Mouse (Mus musculus) ES-E14 (cell line): ENCODE measurements around the gene Rps29. TPM values are rescaled to one million over a fixed set of nuclear protein-coding genes. Genes with fewer than 3 reads are reported as not detected.

ENCODE experiments used
- DNase-seq: peaks from one replicate; pipeline ENCODE4 v3.0.0-alpha.2; 2013; ENCODE audit warnings: low read depth, low spot score
- H3K27ac ChIP-seq: 2 replicates; pipeline ENCODE4 v1.5.1; 2012; ENCODE audit warnings: low read depth, mild to moderate bottlenecking, low read length, moderate library complexity, mixed read lengths; ENCODE audit not compliant: poor library complexity, insufficient read depth, severe bottlenecking
- H3K36me3 ChIP-seq: 2 replicates; pipeline ENCODE4 v1.6.1; 2012; ENCODE audit warnings: mild to moderate bottlenecking, low read length, moderate library complexity, mixed read lengths; ENCODE audit not compliant: control insufficient read depth, poor library complexity, insufficient read depth, severe bottlenecking
- H3K4me1 ChIP-seq, 2 experiments: fragments of 150-350 bp in 1 of 2; sonication (generic) in 1 of 2; 2 replicates each; pipeline ENCODE4 v1.6.1; 2012; ENCODE audit warnings: low read length in 2 of 2, mild to moderate bottlenecking in 1 of 2, mixed read lengths in 1 of 2; ENCODE audit not compliant: control insufficient read depth in 2 of 2, insufficient read depth in 2 of 2, poor library complexity in 1 of 2
- H3K4me3 ChIP-seq, 2 experiments: fragments of 150-350 bp in 1 of 2; sonication (generic) in 1 of 2; 2 replicates each; pipeline ENCODE4 v1.5.1; 2012; ENCODE audit warnings: low read length in 2 of 2, low read depth in 1 of 2, mild to moderate bottlenecking in 1 of 2, mixed read lengths in 1 of 2; ENCODE audit not compliant: insufficient read depth in 1 of 2, poor library complexity in 1 of 2, severe bottlenecking in 1 of 2
- H3K9ac ChIP-seq: 2 replicates; pipeline ENCODE4 v1.6.1; 2012; ENCODE audit warnings: low read depth, mild to moderate bottlenecking, low read length, mixed read lengths; ENCODE audit not compliant: poor library complexity, insufficient read depth, severe bottlenecking
- H3K9me3 ChIP-seq: fragments of 150-350 bp; sonication (generic); 2 replicates; pipeline ENCODE4 v1.6.1; 2012; ENCODE audit warnings: low read depth, mild to moderate bottlenecking, low read length; ENCODE audit not compliant: control insufficient read depth, insufficient read depth
- CHD2 ChIP-seq: IDR thresholded peaks from 2 replicates; pipeline ENCODE4 v1.6.1; 2014; ENCODE audit warnings: mild to moderate bottlenecking, low read depth, low read length, inconsistent platforms
- HCFC1 ChIP-seq: IDR thresholded peaks from 2 replicates; pipeline ENCODE4 v1.6.1; 2012; ENCODE audit warnings: low read length, inconsistent platforms, borderline replicate concordance; ENCODE audit not compliant: insufficient read depth
- MAFK ChIP-seq: IDR thresholded peaks from 2 replicates; pipeline ENCODE4 v1.6.1; 2014; ENCODE audit warnings: mild to moderate bottlenecking, low read depth, low read length, inconsistent platforms; ENCODE audit not compliant: insufficient read depth
- ZC3H11A ChIP-seq: IDR thresholded peaks from 2 replicates; pipeline ENCODE4 v1.6.1; 2012; ENCODE audit warnings: low read depth, mild to moderate bottlenecking, inconsistent platforms, low read length, borderline replicate concordance
- ZNF384 ChIP-seq: IDR thresholded peaks from 2 replicates; pipeline ENCODE4 v1.6.1; 2012; ENCODE audit warnings: low read depth, low read length, inconsistent platforms
- in situ Hi-C, 2 experiments: fragments of 600-800 bp; cut with MboI; formaldehyde crosslinking; loops; one replicate each; pipeline ENCODE4 v1.15.1; 2025; ENCODE audit warnings: low sequenced_read_pairs in 2 of 2, inconsistent platforms in 1 of 2; ENCODE audit not compliant: unreplicated experiment in 2 of 2
- total RNA-seq: library from RNA; depleted of rRNA; stranded (reverse); fragments of 300-350 nt; gene quantifications from 2 replicates; pipeline ENCODE4 v1.2.3, GENCODE M21; 2012

Rps29 gene
- total RNA-seq, 1 experiment = 5,422 TPM

GRCm38 (mm10) chr12:69204052-69204833 is 45.3 kb upstream of the Rps29 start, which contains the start of gene Gm49384:
Gm49384 (minus strand) TSS chr12:69204267.
- no peaks in the 10 kb centered on the region for H3K9me3 ChIP-seq
- peaks cover 0 to 3% of the 10 kb centered on the region in 2 experiments; a peak in 1 of 4 replicates for H3K4me1 ChIP-seq
- no peak within 1 kb of the TSS for H3K9ac ChIP-seq
- no peak within 1 kb of the TSS for H3K27ac ChIP-seq
- TF ChIP-seq CHD2 (no peak), MAFK (no peak), HCFC1 (no peak), ZC3H11A (no peak), ZNF384 (no peak; the same call in 1 of the 2 replicates)
- no peak within 1 kb of the TSS for H3K4me3 ChIP-seq
- peaks cover 9% of the 10 kb centered on the region for H3K36me3 ChIP-seq
- in situ Hi-C loops = no loop called here
- DNase-seq = no peak

- Histone ChIP-seq H3K27ac (no peak overlapping the region), H3K9ac (no peak overlapping the region), H3K4me1 (peaks cover 4% of the 10 kb centered on the region in 2 experiments; a peak in 2 of 4 replicates), H3K9me3 (no peaks in the 10 kb centered on the region), H3K4me3 (no peak overlapping the region), H3K36me3 (peaks cover under 1% of the 10 kb centered on the region; the same call in 1 of the 2 replicates)
- in situ Hi-C loops = no loop called here
- no peak for DNase-seq
- TF ChIP-seq ZNF384 = no peak
- TF ChIP-seq ZC3H11A = no peak
- TF ChIP-seq HCFC1 = no peak
- no peak for TF ChIP-seq MAFK
- TF ChIP-seq CHD2 = no peak
These were observed 40.0 kb upstream of the Rps29 start for GRCm38 (mm10) chr12:69198985-69199384.

GRCm38 (mm10) chr12:69198164-69198535 is 39.2 kb upstream of the Rps29 start, which contains the start of gene Dnaaf2:
Dnaaf2 (minus strand) TSS chr12:69198429.
- H3K4me1 ChIP-seq = peaks cover 4% of the 10 kb centered on the region in 2 experiments; a peak in 1 of 4 replicates
- H3K36me3 ChIP-seq = no peaks in the 10 kb centered on the region; the same call in 1 of the 2 replicates
- no peaks in the 10 kb centered on the region for H3K9me3 ChIP-seq
- H3K27ac ChIP-seq = no peak within 1 kb of the TSS
- DNase-seq = peak; percentile 44
- no peak for TF ChIP-seq ZNF384
- no peak for TF ChIP-seq CHD2
- no peak for TF ChIP-seq MAFK
- TF ChIP-seq ZC3H11A = no peak
- no peak for TF ChIP-seq HCFC1
- peak within 1 kb of the TSS; percentile 79 for H3K9ac ChIP-seq
- peak within 1 kb of the TSS; percentile 83 to 99 for H3K4me3 ChIP-seq
- in situ Hi-C loops = no loop called here

- no peaks in the 10 kb centered on the region; the same call in 1 of the 2 replicates for H3K36me3 ChIP-seq
- H3K9ac ChIP-seq = peak overlapping the region; percentile 79
- TF ChIP-seq HCFC1 (0 out of 2 replicates have a peak, but pooled peaks have one; percentile 2), CHD2 (no peak)
- H3K27ac ChIP-seq = no peak overlapping the region
- H3K4me1 ChIP-seq = peaks cover 4% of the 10 kb centered on the region in 2 experiments; a peak in 1 of 4 replicates
- in situ Hi-C loops = no loop called here
- H3K9me3 ChIP-seq = no peaks in the 10 kb centered on the region
- peak overlapping the region; percentile 83 to 99 for H3K4me3 ChIP-seq
- DNase-seq = peak; percentile 20
These were observed 38.6 kb upstream of the Rps29 start for GRCm38 (mm10) chr12:69197378-69198163.
